Mouse (Mus musculus) embryo, embryonic 11 days (tissue): ENCODE measurements around the gene Atxn7.
"Not testable (repeated sequence)": the region's sequence is repeated elsewhere in the genome, so short reads cannot be mapped to it uniquely, and the experiment has no call there.

ENCODE experiments used
- DNase-seq: peaks from one replicate; pipeline ENCODE4 v3.0.0-alpha.2; 2015

Atxn7 gene

DNA sequence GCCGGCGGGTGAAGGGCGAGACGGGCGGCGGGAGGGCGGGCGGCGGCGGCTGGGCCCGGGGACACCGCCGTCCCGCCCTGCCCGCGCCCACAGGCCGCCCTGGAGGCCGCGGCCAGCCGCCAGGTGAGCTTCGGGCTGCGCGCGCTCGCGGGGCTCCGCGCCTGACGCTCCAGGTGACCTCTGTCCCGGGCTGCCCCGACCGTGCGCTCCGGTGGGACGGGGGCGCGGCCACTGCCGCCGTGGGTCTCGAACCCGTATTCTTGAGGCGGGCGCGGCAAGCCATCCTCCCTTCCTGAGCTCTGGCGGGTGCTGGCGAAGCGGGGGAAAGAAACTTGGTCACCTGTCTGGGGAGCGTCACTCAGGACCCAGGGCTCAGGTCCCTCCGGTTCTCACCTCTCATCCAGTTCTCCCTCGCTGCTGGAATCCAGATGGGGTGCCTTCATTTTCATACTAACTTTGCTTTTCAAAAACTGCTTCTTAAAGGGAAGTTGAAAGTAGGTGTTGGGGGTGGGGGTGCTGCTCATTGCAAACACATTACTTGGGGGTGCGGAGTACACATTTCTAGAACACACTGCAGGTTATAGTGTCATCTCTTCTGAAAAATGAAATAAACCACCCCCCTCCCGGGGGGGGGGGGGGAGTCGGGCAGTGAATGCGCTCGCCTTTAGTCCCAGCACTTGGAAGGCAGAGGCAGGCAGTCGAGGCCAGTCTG, at the start of gene Atxn7, which contains the start of gene Thoc7:
Gene Atxn7, plus strand, starts transcription at position 40 of the 712 bp plus-strand sequence.
Gene Thoc7, minus strand, starts transcription at position 452 of the 712 bp plus-strand sequence.
- peak; percentile 64 for DNase-seq

DNA sequence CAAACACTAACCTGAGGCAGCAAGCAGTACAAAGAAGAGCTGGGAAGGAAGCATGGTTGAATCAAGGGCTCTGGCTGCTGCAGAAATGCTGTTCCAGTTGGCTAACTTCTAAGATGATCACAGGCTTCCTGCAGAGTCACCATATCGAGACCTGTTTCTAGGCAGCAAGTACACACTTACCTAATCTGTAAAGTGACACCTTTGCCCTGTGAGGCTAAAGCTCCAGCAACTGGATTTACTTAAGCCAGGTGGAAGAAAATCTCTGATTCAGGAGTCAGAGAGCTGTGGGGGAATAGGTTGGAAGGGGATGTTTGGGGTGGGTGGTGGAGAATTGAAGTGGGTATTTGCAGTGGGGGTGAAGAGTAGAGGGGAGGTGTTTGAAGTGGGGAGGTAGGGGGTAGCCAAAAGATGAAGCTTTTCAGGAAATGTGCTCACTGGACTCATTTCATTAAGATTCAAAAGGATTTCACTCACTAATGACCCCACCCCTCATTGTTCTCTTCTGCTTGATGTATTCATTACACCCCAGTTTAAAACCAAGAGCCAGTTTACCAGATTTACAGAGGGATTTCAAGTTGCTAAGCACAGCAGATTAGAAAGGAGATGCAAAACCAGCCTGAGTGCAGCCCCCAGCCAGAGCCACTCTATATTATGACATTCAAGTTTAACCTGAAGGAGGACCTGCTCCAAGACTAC, 46.7 kb upstream of the Atxn7 start, which contains the start of gene Gm281:
Gene Gm281, minus strand, starts transcription at position 92 of the 696 bp plus-strand sequence.
- DNase-seq = no peak

DNA sequence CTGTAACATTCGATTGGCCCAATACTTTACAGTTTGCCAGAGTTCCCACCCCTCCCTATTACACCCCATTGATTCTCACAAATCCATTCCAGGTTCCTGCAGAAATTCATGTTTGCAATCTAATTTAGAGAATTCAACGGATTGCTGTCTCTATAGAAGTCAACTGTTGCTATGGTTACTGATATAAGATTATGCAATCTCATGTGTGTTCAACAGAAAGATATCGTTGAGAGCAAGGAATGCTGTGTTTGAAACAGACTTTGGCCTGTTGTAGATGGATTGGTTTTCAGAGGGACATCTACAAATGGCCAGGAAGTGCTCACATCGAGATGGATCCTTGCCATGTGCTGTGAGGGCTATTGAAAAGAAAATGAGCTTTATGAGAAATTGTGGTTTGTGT, 46.0 kb upstream of the Atxn7 start:
- DNase-seq = no peak

DNA sequence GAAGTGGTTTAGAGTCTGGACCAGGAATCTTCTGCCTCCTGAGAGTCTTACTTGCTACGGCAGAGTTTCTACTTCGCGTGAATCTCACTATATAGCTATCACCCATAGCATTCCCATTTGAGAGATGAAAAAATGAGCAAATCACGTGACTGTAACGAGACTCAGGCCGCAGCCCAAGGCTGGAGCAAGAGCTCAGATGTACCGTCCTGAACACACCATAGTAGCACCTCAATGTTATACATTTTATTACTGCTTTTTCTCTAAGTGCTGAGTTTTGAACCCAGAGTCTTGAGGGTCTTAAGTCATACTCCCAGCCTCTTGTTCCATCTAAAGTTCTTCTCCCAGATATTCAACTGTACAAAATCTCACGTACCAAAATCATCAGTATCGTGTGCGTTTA, 44.0 kb upstream of the Atxn7 start:
- DNase-seq = no peak

DNA sequence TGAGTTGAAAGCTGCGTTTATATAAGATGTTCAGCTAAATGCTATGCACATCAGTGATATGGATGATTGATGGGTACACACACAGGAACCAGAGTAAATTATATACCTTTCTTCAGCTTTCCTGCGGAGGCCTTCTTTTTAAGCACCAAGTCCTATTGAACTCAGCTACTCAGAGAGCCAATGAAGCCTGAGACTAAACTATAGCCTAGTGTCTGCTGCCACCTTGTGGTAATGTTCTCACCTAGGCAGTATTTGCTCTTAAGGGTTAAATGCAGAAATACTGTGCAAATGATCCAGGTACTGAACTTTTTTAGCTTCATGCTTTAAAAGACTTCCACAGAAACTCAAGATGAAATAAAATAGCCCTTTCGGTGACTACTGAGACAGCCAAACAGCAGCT, 43.6 kb upstream of the Atxn7 start:
- DNase-seq = peak; percentile 87

DNA sequence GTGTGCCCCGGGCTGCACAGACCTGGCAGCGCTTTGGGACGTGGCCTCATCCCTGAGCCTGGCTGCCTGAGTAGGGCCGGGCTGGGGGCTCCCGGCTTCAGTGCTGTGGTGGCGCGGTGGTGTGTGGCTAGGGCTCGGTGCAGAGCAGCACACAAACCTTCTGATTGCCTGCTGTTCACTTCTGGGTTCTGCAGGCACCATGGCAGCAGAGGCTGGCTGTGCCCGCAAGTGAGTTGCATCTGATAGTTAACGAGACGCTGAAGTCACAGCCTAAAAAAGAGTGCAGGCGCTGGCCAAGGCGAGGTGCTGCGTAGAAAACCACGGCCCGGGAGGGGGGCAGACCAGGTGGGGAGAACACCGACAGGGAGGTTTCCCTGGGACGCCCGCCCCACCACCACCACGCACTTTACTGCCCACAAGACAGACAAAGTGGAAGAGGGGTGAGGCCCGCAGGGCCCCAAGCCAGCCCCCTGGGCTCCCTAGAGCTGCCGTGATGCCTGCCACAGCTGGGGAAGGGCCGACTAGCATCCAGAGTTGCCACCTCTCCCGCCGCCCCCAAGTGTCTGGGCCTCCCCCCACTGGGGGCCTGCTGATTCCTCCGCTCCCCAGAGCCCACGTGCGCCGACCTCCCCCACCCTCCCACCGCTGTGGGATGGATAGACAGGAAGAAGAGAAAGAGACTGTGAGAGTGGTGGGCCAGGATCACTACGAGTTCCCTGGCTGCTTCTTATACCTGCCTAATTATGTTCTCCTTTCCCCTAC, 27.8 kb upstream of the Atxn7 start:
- DNase-seq = peak; percentile 13

DNA sequence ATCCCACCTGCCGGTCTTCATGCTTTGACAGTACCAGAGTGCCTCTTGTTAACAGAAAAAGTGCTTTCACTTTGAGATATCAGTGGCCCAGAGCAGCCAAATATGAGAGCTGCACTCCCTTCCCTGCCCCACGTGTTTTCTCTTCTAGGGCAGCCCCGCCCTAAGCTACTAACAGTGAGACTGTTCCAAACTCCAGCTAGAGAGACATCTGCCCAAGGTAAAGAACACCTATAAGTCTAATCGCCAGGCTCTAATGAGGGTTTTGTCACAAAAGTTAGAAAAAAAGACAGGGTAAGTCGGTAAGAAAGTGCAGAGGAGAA, 27.2 kb upstream of the Atxn7 start:
- no peak for DNase-seq

DNA sequence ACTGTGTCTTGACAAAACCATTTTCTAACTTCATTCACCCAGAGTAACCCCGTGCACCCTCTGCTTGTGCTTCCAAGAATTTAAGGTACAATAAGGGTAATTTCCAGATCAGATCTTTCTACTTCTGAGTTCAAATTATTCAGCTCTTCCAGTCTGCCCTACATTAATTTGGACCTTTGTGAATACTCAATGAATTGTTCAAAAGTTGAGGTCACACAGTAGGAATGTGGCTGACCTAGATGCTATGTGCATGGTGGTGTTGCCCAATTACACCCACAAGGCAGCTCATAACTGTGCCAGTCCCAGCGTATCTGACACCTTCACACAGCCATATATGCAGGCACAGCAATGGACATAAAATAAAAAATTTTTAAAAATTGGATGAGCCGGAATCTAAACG, 16.6 kb upstream of the Atxn7 start:
- DNase-seq = no peak

DNA sequence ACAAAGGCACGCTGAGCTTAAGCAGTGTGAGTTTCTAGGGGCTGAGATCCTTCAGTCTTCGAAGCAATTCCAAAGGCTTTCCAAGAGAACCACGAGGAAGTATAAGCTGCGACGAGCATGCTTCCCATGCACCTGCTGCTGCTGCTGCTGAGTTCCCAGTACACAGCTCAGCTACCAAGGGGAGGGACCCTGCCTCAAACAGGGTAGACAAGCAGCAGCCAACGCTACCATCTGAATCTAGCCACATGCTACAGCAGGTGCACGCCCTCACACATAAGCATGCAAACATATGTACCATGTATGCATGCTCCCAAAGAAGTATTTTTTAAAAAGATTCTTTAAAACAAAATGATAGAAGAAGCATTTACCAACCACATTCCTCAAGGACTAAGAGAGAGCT, 12.9 kb upstream of the Atxn7 start:
- DNase-seq = no peak

DNA sequence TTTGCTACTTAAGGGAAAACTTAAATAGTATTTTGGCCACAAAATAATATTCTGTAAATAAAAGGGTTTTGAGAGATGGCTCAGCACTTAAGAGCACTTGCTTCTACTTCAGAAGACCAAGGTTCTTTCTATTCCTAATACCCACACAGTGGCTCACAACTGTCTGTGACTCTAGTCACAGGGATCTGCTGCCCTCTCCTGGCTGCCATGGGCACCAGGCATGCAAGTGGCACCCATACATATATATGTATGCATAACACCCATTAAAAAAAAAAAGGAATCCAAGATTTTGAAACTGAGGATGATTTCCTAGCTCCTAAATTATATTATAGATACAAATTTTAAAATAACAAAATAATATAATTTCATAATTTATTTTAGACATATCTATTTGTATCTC, 10.8 kb upstream of the Atxn7 start:
- peak; percentile 60 for DNase-seq

DNA sequence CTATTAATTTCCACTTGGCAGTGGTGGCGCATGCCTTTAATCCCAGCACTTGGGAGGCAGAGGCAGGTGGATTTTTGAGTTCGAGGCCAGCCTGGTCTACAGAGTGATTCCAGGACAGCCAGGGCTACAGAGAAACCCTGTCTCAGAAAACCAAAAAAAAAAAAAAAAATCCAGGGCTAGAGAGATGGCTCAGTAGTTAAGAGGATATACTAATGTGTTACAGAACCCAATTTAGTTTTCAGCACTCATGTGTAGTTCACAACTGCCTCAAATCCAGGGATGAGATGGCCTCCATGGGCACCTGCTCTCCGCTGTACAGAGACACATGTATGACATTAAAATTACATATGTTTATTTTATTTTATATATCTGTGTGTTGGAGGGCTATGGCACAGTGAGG, 9.1 kb upstream of the Atxn7 start:
- DNase-seq = not testable (repeated sequence)

DNA sequence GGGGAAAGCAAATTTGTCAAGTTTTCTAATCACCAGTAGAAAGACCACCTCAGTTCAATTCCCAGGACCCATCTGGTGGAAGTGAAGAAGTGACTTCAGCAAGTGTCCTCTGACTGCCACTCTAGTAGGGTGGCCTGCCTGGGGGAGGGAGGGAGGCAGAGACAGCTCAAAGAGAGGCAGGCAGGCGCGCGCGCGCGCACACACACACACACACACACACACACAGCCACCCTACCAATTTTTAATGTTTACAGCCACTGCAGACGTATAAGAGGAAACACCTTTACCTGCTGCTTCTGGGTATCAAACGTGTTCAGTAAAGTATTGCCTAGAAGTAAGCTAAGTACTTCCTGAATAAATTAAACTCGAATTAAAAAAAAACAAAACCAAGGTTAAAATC, 1.2 kb upstream of the Atxn7 start:
- DNase-seq = peak; percentile 60

DNA sequence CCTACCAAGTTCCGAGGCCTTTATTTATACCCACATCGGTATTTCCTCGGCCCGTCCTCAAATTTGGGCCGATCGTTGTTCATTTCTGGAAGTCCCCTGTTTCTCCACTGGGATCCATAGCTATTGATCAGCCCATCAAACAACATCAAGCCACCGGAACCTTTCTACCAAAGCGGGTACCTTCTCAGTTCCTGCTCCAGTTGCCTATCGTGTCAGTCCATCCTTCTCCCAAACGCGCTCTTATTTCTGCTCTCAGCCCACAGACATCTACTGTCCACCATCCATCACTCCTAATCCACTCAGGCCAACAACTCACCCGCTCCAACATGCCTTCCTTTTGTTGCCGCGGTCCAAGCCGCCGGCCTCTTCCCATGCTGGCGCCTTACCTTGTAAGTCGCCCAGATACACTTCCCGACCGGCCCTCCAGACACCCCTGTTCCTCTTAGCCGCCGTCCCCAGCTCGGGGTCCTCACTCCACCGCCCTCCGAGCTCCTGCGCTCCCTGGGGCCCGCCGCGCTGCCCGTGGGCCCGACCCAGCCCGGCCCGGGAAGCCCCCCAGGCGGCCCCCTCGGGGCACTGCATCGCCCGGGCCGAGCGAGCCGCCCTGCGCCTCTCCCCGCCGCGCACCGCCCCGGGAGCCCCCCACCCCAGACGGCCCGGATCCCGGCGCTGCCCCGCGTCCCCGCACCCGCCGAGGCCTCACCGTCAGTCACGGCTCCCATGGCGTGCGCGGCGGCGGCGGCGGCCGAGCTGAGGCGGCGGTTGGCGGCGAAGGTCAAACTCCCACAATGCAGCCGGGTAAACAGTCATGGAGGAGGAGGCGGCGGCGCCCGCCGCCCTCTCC, 536 bp upstream of the Atxn7 start:
- peak; percentile 81 for DNase-seq

DNA sequence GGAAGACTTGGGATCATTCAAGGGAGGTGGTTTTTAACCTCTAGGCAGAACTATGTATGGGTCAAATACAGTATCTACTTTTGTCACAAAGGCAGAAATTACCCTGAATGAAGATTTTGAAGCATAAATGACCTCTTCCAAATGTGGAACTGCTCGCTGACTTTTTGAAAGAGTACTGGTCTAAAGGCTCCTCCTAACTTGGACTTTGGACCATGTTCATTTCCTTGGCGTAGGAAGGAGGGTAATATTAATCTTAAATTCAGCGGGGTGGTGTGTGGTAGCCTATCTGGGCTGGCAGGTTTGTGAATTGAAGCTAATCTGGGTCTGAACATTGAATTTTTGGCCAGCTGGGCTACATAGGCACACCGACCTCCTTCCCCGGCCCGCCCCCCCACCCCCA, 1.2 kb downstream of the Atxn7 start:
- no peak for DNase-seq

DNA sequence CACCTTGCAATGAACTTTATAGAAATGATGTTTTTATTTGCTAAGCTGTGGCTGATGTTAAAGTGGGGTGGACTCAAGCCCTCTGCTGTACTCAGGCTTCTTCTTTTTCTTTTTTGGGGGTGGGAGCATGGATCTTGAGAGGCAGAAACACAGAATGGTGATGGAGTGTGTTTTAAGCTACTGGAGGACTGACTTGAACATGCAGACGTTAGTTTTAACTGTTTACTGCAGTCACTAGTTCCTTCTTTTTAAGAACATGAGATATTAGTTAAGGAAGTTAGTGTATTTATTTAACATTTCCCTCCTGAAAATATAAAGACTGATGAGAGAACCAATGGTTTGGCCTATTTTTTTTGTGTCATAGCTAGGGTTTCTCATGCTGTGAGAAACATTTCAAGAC, 2.3 kb downstream of the Atxn7 start:
- DNase-seq = no peak

DNA sequence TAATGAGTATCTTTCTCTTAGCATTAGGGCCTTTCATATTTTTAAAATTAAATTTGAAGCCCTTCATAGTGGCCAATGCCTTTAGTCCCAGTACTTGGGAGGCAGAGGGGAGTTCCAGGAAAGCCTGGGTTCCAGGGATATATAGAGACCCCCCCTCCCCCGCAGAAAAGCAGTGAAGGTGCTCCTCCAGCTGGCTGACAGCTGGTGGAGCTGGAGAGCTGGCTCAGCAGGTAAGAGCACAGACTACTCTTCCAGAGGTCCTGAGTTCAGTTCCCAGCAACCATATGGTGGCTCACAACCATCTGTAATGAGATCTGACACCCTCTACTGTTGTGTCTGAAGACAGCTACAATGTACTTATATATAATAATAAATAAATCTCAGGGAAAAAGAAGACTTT, 6.4 kb downstream of the Atxn7 start:
- no peak for DNase-seq

DNA sequence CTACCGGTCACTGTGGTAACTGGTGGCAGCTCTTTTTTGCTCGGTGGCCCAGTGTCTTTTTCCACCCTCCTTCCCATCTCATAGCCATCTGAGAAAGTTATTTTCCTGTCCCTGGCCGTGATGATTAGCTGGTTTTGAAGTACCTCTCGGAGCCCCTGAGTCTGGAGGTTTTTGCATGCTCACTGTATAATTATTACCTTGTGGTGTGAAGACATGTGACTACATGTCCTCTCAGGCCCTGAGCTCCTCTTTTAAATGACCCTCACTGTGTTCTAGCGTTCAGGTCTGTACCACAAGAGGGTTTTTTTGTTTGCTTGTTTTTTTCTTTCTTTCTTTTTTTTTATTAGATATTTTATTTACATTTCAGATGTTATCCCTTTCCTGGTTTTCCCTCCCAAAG, 7.2 kb downstream of the Atxn7 start:
- no peak for DNase-seq

DNA sequence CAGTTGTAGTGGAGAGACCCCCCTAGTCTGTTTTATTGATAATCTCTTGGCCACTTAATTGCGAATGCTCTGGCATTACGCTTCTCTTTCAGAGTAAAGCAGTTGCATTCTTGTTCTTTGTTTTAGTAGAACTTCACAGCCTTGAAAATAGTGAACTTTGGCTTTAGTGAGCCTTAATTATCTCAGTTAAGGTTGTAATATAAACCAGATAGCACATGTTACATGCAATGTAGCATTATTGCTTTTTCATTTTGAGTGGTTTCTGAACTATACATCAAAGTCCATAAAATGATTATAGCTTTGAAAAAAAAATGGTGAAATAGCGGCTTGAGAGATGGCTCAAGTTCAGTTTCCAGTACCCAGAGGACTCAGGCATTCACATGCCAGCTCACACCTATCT, 9.3 kb downstream of the Atxn7 start:
- no peak for DNase-seq

DNA sequence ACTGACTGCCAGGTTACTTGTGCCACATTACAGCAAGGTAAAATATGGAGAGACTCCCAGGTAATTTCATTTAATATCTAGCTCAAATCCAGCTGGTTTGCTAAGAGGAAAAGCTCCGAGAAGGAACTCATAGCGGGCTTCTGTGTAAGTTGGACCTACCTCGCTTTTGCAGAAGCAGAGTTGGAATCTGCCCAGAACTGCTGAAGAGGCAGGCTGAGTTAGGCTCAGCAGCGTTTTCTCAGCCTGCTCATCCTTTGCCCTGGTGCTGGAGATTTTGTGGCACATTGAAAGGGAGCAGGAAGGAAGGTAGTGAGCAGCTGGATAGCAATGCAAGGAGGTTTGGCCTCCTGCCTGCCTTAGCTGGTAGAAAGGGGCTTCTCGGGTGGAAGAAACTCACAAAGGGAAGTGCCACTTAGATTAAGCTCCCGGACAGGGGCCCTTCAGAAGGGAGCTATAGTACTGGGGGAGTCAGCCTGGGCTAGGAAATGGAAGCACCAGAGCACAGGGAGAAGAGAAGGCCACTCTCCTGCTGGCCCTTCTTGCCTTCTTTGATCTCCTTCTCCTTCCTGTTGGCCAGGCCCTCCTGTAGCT, 10.5 kb downstream of the Atxn7 start:
- DNase-seq = no peak

DNA sequence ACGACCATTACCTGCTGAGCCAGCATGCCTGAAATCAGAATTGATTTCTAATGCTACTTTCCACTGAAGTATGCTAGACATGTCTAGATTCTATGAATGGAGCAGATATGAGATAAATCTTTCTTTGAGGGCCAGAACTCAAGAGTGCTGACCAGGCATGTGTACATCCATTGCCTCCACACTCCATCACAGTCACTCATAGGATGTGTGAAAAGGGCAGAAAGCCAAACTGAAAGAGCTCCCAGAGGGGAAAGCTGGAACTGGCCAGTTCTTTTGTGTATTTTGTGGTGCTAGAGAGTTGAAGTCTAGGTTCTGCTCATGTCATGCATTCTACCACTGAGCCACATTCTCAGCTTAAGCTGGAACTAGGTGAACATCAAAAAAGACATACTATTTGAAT, 16.3 kb downstream of the Atxn7 start:
- no peak for DNase-seq

DNA sequence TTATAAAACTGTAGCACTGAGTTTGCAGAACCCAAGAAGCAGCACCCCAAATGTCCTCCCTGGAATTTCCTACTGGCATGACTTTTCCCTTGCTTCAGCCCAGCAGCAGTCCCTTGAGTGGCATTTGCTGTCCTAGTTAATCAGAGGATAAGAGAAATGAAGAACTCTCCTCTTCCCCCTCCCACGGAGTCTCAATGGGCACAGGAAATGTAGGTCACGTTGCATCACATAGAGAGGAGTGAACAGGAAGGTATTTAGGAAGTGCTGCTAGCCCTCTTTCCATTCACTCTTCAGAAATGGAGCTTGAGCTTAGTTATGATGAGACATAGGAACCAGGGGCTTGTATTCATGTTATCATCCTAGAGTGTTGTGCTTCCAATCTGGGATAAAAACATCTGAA, 20.0 kb downstream of the Atxn7 start:
- DNase-seq = no peak

DNA sequence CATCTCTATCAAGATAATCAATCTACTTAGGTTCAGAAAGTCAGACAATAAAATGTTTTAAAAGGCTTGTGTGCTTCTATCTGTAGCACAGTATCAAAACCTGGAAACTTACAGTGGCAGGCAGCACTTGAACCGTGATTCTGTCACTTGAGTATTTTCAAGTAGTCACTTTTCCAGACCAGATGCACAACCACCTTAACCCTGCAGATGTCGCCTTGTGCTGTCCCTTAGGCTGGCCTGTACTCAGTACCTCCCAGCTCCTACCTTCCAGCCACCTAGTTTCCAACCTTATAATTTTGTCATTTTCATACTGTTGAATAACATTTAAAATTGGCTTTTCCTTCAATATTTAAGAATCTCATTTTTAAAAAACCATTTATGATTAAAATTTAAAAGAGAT, 20.9 kb downstream of the Atxn7 start:
- DNase-seq = peak; percentile 14

DNA sequence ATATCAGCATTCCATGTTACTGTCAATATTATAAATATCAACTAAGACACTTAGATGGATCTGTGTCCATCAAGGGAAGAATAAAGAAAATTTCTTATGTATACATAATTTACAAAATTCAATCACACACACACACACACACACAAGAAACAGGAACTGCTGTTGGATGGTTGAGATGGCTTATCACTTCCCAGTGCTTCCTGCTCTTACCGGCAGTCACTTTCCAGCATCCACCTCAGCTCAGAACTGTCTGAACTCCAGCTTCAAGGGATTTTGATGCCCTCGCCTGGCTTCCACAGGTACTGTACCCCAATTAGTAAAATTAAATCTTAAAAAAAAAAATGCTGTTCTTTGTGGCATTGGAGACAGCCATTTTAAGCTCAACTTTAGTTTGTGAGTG, 27.2 kb downstream of the Atxn7 start:
- DNase-seq = no peak
